Mouse (Mus musculus) forebrain, embryonic 15.5 days (tissue): ENCODE measurements around the gene Actbl2. TPM values are rescaled to one million over a fixed set of nuclear protein-coding genes. Genes with fewer than 3 reads are reported as not detected.
A peak's percentile ranks its signal among the peaks of the same experiment; 100 is the strongest.

Experiments
- ATAC-seq: fragments of 200-750 bp; cut with Nextera tagmentation; replicated peaks from 2 replicates; pipeline ENCODE4 v1.8.0; 2017; ENCODE audit warnings: mild to moderate bottlenecking, moderate TSS enrichment, moderate library complexity
- H3K27ac ChIP-seq: fragments of 300-500 bp; sonication (generic); replicated peaks from 2 replicates; pipeline ENCODE4 v1.5.1; 2015; ENCODE audit warnings: mild to moderate bottlenecking, inconsistent platforms
- H3K27me3 ChIP-seq: fragments of 300-500 bp; sonication (generic); 2 replicates; pipeline ENCODE4 v1.6.1; 2015; ENCODE audit warnings: inconsistent platforms
- H3K36me3 ChIP-seq: fragments of 300-500 bp; sonication (generic); 2 replicates; pipeline ENCODE4 v1.6.1; 2015; ENCODE audit warnings: mild to moderate bottlenecking, inconsistent platforms
- H3K4me1 ChIP-seq: fragments of 300-500 bp; sonication (generic); 2 replicates; pipeline ENCODE4 v1.6.1; 2015; ENCODE audit warnings: inconsistent platforms
- H3K4me2 ChIP-seq: fragments of 300-500 bp; sonication (generic); replicated peaks from 2 replicates; pipeline ENCODE4 v1.6.1; 2015; ENCODE audit warnings: mild to moderate bottlenecking, inconsistent platforms
- H3K4me3 ChIP-seq: fragments of 300-500 bp; sonication (generic); 2 replicates; pipeline ENCODE4 v1.5.1; 2015; ENCODE audit warnings: mild to moderate bottlenecking, inconsistent platforms
- H3K9ac ChIP-seq: fragments of 300-500 bp; sonication (generic); replicated peaks from 2 replicates; pipeline ENCODE4 v1.6.1; 2015; ENCODE audit warnings: mild to moderate bottlenecking, inconsistent platforms
- H3K9me3 ChIP-seq: fragments of 300-500 bp; sonication (generic); 2 replicates; pipeline ENCODE4 v1.6.1; 2016; ENCODE audit warnings: inconsistent platforms
- WGBS: fragments of 180-500 bp; shearing (Covaris S2); methylation state at CpG from one replicate; pipeline ENCODE4 v1.1.7; 2015; ENCODE audit warnings: mixed read lengths; 5-methylcytosine and 5-hydroxymethylcytosine counted together
- polyA plus RNA-seq: library from polyadenylated mRNA; unstranded; fragments of >200 nt; fragmentation: Nextera tagmentation; extraction: Ambion mirVana; gene quantifications from 2 replicates; pipeline ENCODE4 v1.2.1, GENCODE M21; 2015

Gene Actbl2
- polyA plus RNA-seq, 1 experiment from 2014 or later = not detected

GRCm38 (mm10) chr13:111286461-111287385, 31.9 kb downstream of the Actbl2 start:
- Histone ChIP-seq H3K4me1 (no peaks in the 10 kb centered on the region), H3K36me3 (no peaks in the 10 kb centered on the region), H3K4me3 (no peak overlapping the region), H3K9me3 (no peaks in the 10 kb centered on the region), H3K4me2 (no peak overlapping the region), H3K9ac (no peak overlapping the region), H3K27ac (no peak overlapping the region), H3K27me3 (no peaks in the 10 kb centered on the region)
- ATAC-seq = no peak
- 88% methylated on average over 10 of the region's 10 CpGs for WGBS

- Histone ChIP-seq H3K9me3 (no peaks in the 10 kb centered on the region), H3K4me3 (no peak overlapping the region), H3K27me3 (no peaks in the 10 kb centered on the region), H3K4me2 (no peak overlapping the region), H3K36me3 (no peaks in the 10 kb centered on the region), H3K4me1 (0 out of 2 replicates have a peak, but pooled peaks cover 4% of the 10 kb centered on the region), H3K9ac (no peak overlapping the region), H3K27ac (no peak overlapping the region)
- 80% methylated on average over 17 of the region's 17 CpGs for WGBS
- no peak for ATAC-seq
These were observed 36.5 kb downstream of the Actbl2 start for GRCm38 (mm10) chr13:111291161-111291957.

- Histone ChIP-seq H3K4me3 (no peak overlapping the region), H3K36me3 (no peaks in the 10 kb centered on the region), H3K4me2 (no peak overlapping the region), H3K27ac (no peak overlapping the region; the same call in 1 of the 2 replicates), H3K9ac (no peak overlapping the region), H3K27me3 (no peaks in the 10 kb centered on the region), H3K9me3 (no peaks in the 10 kb centered on the region), H3K4me1 (0 out of 2 replicates have a peak, but pooled peaks cover 4% of the 10 kb centered on the region)
- 22% methylated on average over 7 of the region's 7 CpGs for WGBS
- 0 out of 2 replicates have a peak, but pooled peaks have one; percentile 43 for ATAC-seq
These were observed 37.2 kb downstream of the Actbl2 start for GRCm38 (mm10) chr13:111291958-111292493.

- Histone ChIP-seq H3K4me1 (0 out of 2 replicates have a peak, but pooled peaks cover 4% of the 10 kb centered on the region), H3K27ac (no peak overlapping the region), H3K4me3 (no peak overlapping the region), H3K4me2 (no peak overlapping the region), H3K27me3 (no peaks in the 10 kb centered on the region), H3K36me3 (no peaks in the 10 kb centered on the region), H3K9me3 (no peaks in the 10 kb centered on the region), H3K9ac (no peak overlapping the region)
- 87% methylated on average over 2 of the region's 2 CpGs for WGBS
- no peak for ATAC-seq
These were observed 38.7 kb downstream of the Actbl2 start for GRCm38 (mm10) chr13:111293478-111293877.

GRCm38 (mm10) chr13:111294965-111295494, 40.2 kb downstream of the Actbl2 start:
- 79% methylated on average over 4 of the region's 4 CpGs for WGBS

GRCm38 (mm10) chr13:111296029-111296428, 41.2 kb downstream of the Actbl2 start:
- H3K4me1 ChIP-seq = 0 out of 2 replicates have a peak, but pooled peaks cover 4% of the 10 kb centered on the region
- no peaks in the 10 kb centered on the region for H3K36me3 ChIP-seq
- H3K9me3 ChIP-seq = no peaks in the 10 kb centered on the region
- no peak overlapping the region for H3K4me2 ChIP-seq
- ATAC-seq = no peak
- H3K27me3 ChIP-seq = no peaks in the 10 kb centered on the region
- no peak overlapping the region for H3K4me3 ChIP-seq
- WGBS = 80% methylated on average over 5 of the region's 5 CpGs
- no peak overlapping the region for H3K27ac ChIP-seq
- no peak overlapping the region for H3K9ac ChIP-seq

More at GRCm38 (mm10) chr13:111294965-111295494, 40.2 kb downstream of the Actbl2 start:
- Histone ChIP-seq H3K4me3 (no peak overlapping the region), H3K27ac (no peak overlapping the region), H3K9ac (no peak overlapping the region), H3K4me2 (no peak overlapping the region), H3K27me3 (no peaks in the 10 kb centered on the region), H3K4me1 (0 out of 2 replicates have a peak, but pooled peaks cover 4% of the 10 kb centered on the region), H3K36me3 (no peaks in the 10 kb centered on the region), H3K9me3 (no peaks in the 10 kb centered on the region)
- ATAC-seq = no peak

GRCm38 (mm10) chr13:111297614-111298013, 42.8 kb downstream of the Actbl2 start:
- Histone ChIP-seq H3K36me3 (no peaks in the 10 kb centered on the region), H3K27me3 (no peaks in the 10 kb centered on the region), H3K9me3 (no peaks in the 10 kb centered on the region), H3K9ac (no peak overlapping the region), H3K4me2 (no peak overlapping the region), H3K27ac (no peak overlapping the region), H3K4me3 (no peak overlapping the region), H3K4me1 (no peaks in the 10 kb centered on the region)
- 89% methylated on average over 6 of the region's 6 CpGs for WGBS
- ATAC-seq = no peak

- Histone ChIP-seq H3K9me3 (no peaks in the 10 kb centered on the region), H3K27me3 (no peaks in the 10 kb centered on the region), H3K36me3 (no peaks in the 10 kb centered on the region), H3K4me1 (no peaks in the 10 kb centered on the region), H3K9ac (no peak overlapping the region), H3K4me3 (no peak overlapping the region), H3K4me2 (no peak overlapping the region), H3K27ac (no peak overlapping the region)
- WGBS = 88% methylated on average over 8 of the region's 8 CpGs
- ATAC-seq = no peak
These were observed 44.4 kb downstream of the Actbl2 start for GRCm38 (mm10) chr13:111299145-111299713.

GRCm38 (mm10) chr13:111300846-111301245, 46.0 kb downstream of the Actbl2 start:
- no peak for ATAC-seq

GRCm38 (mm10) chr13:111301431-111301830, 46.6 kb downstream of the Actbl2 start:
- Histone ChIP-seq H3K4me1 (no peaks in the 10 kb centered on the region), H3K4me2 (no peak overlapping the region), H3K27ac (no peak overlapping the region), H3K9ac (no peak overlapping the region), H3K27me3 (no peaks in the 10 kb centered on the region), H3K9me3 (no peaks in the 10 kb centered on the region), H3K4me3 (no peak overlapping the region), H3K36me3 (no peaks in the 10 kb centered on the region)
- 79% methylated on average over 2 of the region's 2 CpGs for WGBS
- ATAC-seq = no peak

More at GRCm38 (mm10) chr13:111300846-111301245, 46.0 kb downstream of the Actbl2 start:
- Histone ChIP-seq H3K36me3 (no peaks in the 10 kb centered on the region), H3K4me1 (no peaks in the 10 kb centered on the region), H3K9ac (no peak overlapping the region), H3K9me3 (no peaks in the 10 kb centered on the region), H3K27ac (no peak overlapping the region), H3K27me3 (no peaks in the 10 kb centered on the region), H3K4me2 (no peak overlapping the region), H3K4me3 (no peak overlapping the region)
- WGBS = 90% methylated on average over 3 of the region's 3 CpGs

- H3K27ac ChIP-seq = no peak overlapping the region
- H3K9me3 ChIP-seq = no peaks in the 10 kb centered on the region
- WGBS = 75% methylated on average over 2 of the region's 2 CpGs
- H3K9ac ChIP-seq = no peak overlapping the region
- H3K4me1 ChIP-seq = no peaks in the 10 kb centered on the region
- H3K36me3 ChIP-seq = no peaks in the 10 kb centered on the region
- no peak overlapping the region for H3K4me3 ChIP-seq
- no peak overlapping the region for H3K4me2 ChIP-seq
- ATAC-seq = no peak
- no peaks in the 10 kb centered on the region for H3K27me3 ChIP-seq
These were observed 49.4 kb downstream of the Actbl2 start for GRCm38 (mm10) chr13:111304194-111304593.
